Mouse (Mus musculus) neural tube, embryonic 15.5 days (tissue): ENCODE data around the gene Mrpl14. TPM values are rescaled to one million over a fixed set of nuclear protein-coding genes. Genes with fewer than 3 reads are reported as not detected.

ENCODE experiments used
- ATAC-seq: fragments of 200-750 bp; cut with Nextera tagmentation; 2 replicates; pipeline ENCODE4 v1.8.0; 2017; ENCODE audit warnings: mild to moderate bottlenecking, moderate TSS enrichment, moderate library complexity; ENCODE audit not compliant: low FRiP score
- H3K27ac ChIP-seq: fragments of 300-500 bp; sonication (generic); replicated peaks from 2 replicates; pipeline ENCODE4 v1.5.1; 2015; ENCODE audit warnings: mild to moderate bottlenecking, inconsistent platforms
- H3K27me3 ChIP-seq: fragments of 300-500 bp; sonication (generic); replicated peaks from 2 replicates; pipeline ENCODE4 v1.6.1; 2015; ENCODE audit warnings: inconsistent platforms
- H3K36me3 ChIP-seq: fragments of 300-500 bp; sonication (generic); 2 replicates; pipeline ENCODE4 v1.6.1; 2015; ENCODE audit warnings: inconsistent platforms
- H3K4me1 ChIP-seq: fragments of 300-500 bp; sonication (generic); 2 replicates; pipeline ENCODE4 v1.6.1; 2015; ENCODE audit warnings: inconsistent platforms
- H3K4me2 ChIP-seq: fragments of 300-500 bp; sonication (generic); 2 replicates; pipeline ENCODE4 v1.6.1; 2015; ENCODE audit warnings: inconsistent platforms, mild to moderate bottlenecking, moderate library complexity
- H3K4me3 ChIP-seq: fragments of 300-500 bp; sonication (generic); replicated peaks from 2 replicates; pipeline ENCODE4 v1.5.1; 2015; ENCODE audit warnings: mild to moderate bottlenecking, inconsistent platforms
- H3K9ac ChIP-seq: fragments of 300-500 bp; sonication (generic); replicated peaks from 2 replicates; pipeline ENCODE4 v1.6.1; 2015; ENCODE audit warnings: mild to moderate bottlenecking, inconsistent platforms
- H3K9me3 ChIP-seq: fragments of 300-500 bp; sonication (generic); replicated peaks from 2 replicates; pipeline ENCODE4 v1.6.1; 2016; ENCODE audit warnings: inconsistent platforms
- WGBS: fragments of 180-500 bp; shearing (Covaris S2); methylation state at CpG from one replicate; pipeline ENCODE4 v1.1.7; 2015; ENCODE audit warnings: mixed read lengths; 5-methylcytosine and 5-hydroxymethylcytosine counted together
- polyA plus RNA-seq: library from polyadenylated mRNA; unstranded; fragments of >200 nt; fragmentation: Nextera tagmentation; extraction: Ambion mirVana; gene quantifications from 2 replicates; pipeline ENCODE4 v1.2.1, GENCODE M21; 2015

Gene Mrpl14
- polyA plus RNA-seq, 1 experiment from 2014 or later: 129 TPM

DNA sequence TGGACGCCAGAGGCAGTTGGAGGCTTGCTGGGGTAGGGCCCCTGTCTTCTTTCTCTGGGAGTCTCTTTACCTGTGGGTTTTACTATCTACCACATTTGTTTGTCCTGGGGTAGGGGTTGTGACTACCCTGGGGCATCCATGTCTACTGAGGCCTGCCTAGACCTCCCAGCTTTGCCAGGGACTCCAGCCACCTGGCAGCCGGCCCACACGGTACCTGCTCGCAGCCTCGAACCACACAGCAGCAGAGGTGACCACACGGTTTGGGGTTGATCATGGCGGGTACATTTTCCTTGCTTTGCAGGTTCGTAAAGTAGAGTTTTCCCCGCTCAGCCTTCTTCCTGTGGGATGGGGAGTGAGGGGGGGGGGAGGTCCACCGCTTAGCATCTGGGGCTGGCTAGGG is 18.6 kb upstream of the Mrpl14 start:
- no peak for ATAC-seq
- peaks cover 81% of the 10 kb centered on the region for H3K36me3 ChIP-seq
- H3K4me2 ChIP-seq: no peak overlapping the region
- no peak overlapping the region for H3K4me3 ChIP-seq
- no peaks in the 10 kb centered on the region for H3K27me3 ChIP-seq
- no peak overlapping the region for H3K9ac ChIP-seq
- H3K9me3 ChIP-seq: no peaks in the 10 kb centered on the region
- H3K4me1 ChIP-seq: peaks cover 3% of the 10 kb centered on the region; the same call in 1 of the 2 replicates
- 89% methylated on average over 10 of the region's 10 CpGs for WGBS
- no peak overlapping the region for H3K27ac ChIP-seq

DNA sequence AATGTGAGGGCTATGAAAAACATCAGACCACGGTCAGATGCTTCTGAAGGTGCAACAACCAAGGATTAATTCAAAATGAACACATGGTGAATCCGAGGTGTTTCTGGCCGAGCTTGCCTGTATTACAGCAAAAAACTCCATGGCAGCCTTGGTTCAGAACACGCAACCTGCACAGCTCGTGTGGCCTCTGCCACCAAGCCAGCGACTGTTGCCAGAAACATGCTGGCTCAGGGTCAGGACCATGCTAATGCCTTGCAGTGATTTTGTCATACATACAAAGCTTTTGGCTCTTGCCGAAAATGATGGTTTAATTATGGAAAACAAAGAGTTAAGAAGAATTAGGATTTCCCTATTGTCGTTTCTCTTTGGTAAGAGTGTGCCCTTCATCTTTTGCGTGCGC is 18.1 kb upstream of the Mrpl14 start:
- Histone ChIP-seq H3K4me1 (peaks cover 3% of the 10 kb centered on the region; the same call in 1 of the 2 replicates), H3K9me3 (no peaks in the 10 kb centered on the region), H3K4me3 (no peak overlapping the region), H3K4me2 (no peak overlapping the region), H3K27ac (no peak overlapping the region), H3K27me3 (no peaks in the 10 kb centered on the region), H3K9ac (no peak overlapping the region), H3K36me3 (peaks cover 81% of the 10 kb centered on the region)
- 95% methylated on average over 10 of the region's 10 CpGs for WGBS
- no peak for ATAC-seq

DNA sequence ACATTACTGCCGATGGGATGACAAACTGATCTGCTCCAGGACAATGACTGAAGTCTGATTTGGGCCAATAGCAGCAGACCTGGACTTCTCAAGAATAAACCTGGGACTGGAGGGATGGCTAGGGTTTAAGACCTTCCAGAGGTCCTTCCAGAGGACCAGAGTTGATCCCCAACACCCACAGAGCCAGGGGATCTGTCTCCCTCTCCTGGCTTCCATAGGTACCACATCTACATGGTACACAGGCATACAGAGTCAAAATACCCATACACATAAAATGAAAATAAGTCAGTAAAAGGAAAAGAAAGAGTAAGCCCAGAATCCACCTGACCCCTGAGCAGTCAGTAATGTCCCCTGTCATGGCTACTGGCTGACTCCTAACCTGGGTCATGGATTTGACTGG is 14.3 kb upstream of the Mrpl14 start:
- H3K4me1 ChIP-seq: no peaks in the 10 kb centered on the region
- no peak for ATAC-seq
- H3K27me3 ChIP-seq: no peaks in the 10 kb centered on the region
- peaks cover 80% of the 10 kb centered on the region for H3K36me3 ChIP-seq
- H3K4me3 ChIP-seq: no peak overlapping the region
- no peak overlapping the region for H3K4me2 ChIP-seq
- WGBS: 86% methylated on average over 1 of the region's 1 CpGs
- H3K9ac ChIP-seq: no peak overlapping the region
- no peak overlapping the region for H3K27ac ChIP-seq
- no peaks in the 10 kb centered on the region for H3K9me3 ChIP-seq

DNA sequence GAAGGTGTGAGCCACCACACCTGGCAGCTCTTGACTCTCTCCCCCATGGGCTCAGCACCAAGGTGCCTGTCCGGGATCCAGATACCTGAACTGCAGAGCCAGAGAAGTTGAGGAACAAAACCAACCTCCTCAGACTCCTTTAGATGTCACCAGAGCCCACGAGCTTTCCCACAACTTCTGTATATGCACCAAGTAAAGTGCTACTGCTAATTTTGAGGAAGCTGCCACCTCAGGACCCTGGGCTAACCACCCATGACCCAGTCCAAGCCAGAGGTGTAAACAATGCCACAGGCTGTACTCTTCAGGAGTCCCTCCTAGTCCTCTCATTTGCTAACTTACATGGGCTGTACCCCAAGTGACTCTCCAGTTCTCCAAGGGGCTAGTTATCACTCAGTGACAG is 13.5 kb upstream of the Mrpl14 start:
- no peaks in the 10 kb centered on the region for H3K27me3 ChIP-seq
- no peak for ATAC-seq
- H3K4me2 ChIP-seq: no peak overlapping the region
- H3K4me1 ChIP-seq: no peaks in the 10 kb centered on the region
- no peaks in the 10 kb centered on the region for H3K9me3 ChIP-seq
- no peak overlapping the region for H3K9ac ChIP-seq
- WGBS: 98% methylated on average over 2 of the region's 2 CpGs
- H3K27ac ChIP-seq: no peak overlapping the region
- peaks cover 77% of the 10 kb centered on the region for H3K36me3 ChIP-seq
- H3K4me3 ChIP-seq: no peak overlapping the region

DNA sequence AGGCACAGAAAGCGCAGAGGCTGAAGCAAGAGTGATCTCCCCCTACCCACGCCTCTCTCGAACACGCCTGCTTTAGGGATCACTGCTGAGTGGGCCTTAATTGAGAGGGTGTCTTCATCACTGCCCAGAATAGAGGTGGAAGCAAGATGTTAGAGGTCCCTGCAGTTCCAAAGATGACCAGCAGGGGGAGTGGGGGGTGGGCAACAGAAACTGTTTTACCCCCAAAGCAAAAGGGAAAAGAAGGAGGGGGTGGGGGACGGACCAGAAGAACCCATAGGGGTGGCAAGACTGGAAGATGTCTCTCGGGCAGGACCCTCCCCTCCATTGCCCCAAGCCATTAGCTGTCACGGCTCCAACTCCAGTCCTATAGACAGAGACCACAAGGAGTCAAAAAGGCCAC is 8.0 kb upstream of the Mrpl14 start:
- Histone ChIP-seq H3K9me3 (no peaks in the 10 kb centered on the region), H3K36me3 (peaks cover 43% of the 10 kb centered on the region), H3K9ac (no peak overlapping the region), H3K27me3 (no peaks in the 10 kb centered on the region), H3K27ac (no peak overlapping the region), H3K4me2 (no peak overlapping the region), H3K4me1 (peaks cover 12% of the 10 kb centered on the region), H3K4me3 (no peak overlapping the region)
- no peak for ATAC-seq
- WGBS: 42% methylated on average over 7 of the region's 7 CpGs

DNA sequence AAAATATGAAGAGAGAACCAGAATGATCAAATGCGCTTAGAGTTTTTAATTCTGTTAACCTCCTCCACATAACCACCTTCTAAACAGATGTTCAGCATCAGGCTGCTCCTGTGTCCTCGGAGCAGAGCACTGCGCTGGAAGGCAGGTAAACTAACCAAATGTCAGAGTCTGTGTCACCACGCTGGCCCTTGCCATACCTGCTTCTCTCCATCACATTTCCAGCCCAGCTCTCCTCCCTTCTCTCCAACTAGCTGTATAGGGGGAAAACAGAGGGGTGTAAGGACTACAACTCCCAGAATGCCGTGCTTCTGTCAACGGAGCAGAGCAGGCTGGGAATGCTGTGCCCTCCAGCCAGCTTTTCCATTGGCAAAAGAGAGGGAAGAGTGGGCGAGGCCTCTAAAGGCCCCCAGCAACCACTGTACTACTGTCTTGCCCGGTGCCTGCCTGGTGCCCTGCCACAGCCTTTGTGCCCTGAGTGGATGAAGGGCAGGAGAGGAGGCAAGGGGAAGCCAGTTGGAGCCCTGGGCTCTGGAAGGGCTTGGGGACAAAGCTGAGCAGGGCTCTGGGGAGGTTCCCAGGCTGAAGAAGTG is 5.6 kb upstream of the Mrpl14 start:
- peak; percentile 62 for ATAC-seq
- Histone ChIP-seq H3K9me3 (no peaks in the 10 kb centered on the region), H3K36me3 (peaks cover 25% of the 10 kb centered on the region), H3K4me1 (peaks cover 30% of the 10 kb centered on the region), H3K4me3 (peak overlapping the region; percentile 23), H3K4me2 (peak overlapping the region; percentile 54), H3K9ac (peak overlapping the region; percentile 41; the same call in 1 of the 2 replicates), H3K27ac (peak overlapping the region; percentile 84), H3K27me3 (no peaks in the 10 kb centered on the region)
- WGBS: 56% methylated on average over 8 of the region's 8 CpGs

DNA sequence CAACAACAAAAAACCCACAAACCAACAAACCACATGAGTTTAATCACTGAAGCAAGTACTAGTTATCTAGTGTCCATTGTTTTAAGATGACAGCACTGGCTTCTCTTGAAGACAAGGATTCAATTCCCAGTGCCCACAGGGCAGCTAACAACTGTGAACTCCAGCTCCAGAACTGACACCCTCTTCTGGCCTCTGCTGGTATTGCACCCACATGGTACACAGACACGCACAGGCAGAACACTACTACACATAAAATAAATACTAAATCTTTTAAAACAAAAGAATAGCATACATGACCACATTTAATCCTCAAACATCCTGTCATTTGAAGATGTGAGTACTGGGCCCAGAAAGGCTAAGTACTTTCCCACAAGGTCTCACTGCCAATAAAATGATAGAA is 4.5 kb upstream of the Mrpl14 start:
- Histone ChIP-seq H3K4me2 (no peak overlapping the region), H3K9ac (no peak overlapping the region), H3K27me3 (no peaks in the 10 kb centered on the region), H3K27ac (no peak overlapping the region), H3K36me3 (peaks cover 14% of the 10 kb centered on the region), H3K9me3 (no peaks in the 10 kb centered on the region), H3K4me1 (peaks cover 31% of the 10 kb centered on the region), H3K4me3 (no peak overlapping the region)
- 92% methylated on average over 1 of the region's 1 CpGs for WGBS
- ATAC-seq: no peak

DNA sequence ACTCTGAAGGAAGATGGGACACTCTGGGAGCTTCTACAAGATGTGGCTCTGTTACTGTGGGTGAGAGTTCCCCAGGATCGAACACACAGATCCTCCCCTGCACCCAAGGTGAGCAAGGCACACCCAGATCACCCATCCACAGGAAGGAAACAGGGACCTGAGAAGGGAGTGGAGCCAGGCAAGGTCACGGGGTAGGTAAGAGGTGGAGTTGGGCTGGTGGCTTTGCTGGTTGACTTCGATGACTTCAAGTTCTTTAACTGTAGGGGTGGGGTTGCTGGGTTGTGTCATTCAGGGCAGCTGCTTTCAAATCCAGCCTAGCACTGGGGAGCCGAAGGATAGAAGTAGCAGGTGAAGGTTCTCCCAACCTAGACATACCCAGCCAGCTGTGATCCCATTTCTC is 3.3 kb upstream of the Mrpl14 start:
- no peak overlapping the region for H3K4me3 ChIP-seq
- no peak overlapping the region for H3K27ac ChIP-seq
- 97% methylated on average over 4 of the region's 4 CpGs for WGBS
- no peaks in the 10 kb centered on the region for H3K27me3 ChIP-seq
- H3K4me2 ChIP-seq: no peak overlapping the region
- peaks cover 44% of the 10 kb centered on the region for H3K4me1 ChIP-seq
- no peak for ATAC-seq
- H3K9me3 ChIP-seq: no peaks in the 10 kb centered on the region
- H3K9ac ChIP-seq: no peak overlapping the region
- H3K36me3 ChIP-seq: peaks cover 5% of the 10 kb centered on the region; the same call in 1 of the 2 replicates

DNA sequence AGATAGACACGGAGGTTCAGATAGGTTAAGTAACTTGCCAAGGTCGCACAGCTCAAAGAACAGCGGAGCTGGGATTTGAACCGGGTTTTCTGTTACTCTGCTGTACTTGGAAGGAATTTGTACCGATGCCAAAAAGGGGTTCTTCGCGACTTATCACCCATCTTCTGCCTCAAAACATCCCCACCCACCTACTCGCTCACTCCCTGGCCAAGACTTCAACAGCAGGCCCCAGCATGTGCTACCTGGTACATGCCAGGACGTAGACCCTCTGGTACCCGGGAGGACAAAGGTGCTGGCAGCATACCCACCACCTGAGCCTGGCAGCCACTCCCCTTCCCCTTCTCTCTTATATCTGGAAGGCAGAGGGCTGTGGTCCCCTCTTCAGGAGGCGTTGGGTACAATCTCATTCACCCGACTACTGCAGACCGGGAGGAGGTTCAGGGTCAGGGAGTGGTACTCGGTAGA is 1.4 kb upstream of the Mrpl14 start:
- Histone ChIP-seq H3K27ac (peak overlapping the region; percentile 93), H3K9ac (peak overlapping the region; percentile 93), H3K4me1 (peaks cover 45% of the 10 kb centered on the region), H3K27me3 (no peaks in the 10 kb centered on the region), H3K9me3 (no peaks in the 10 kb centered on the region), H3K4me3 (peak overlapping the region; percentile 96), H3K4me2 (peak overlapping the region; percentile 74), H3K36me3 (no peaks in the 10 kb centered on the region)
- WGBS: 25% methylated on average over 14 of the region's 14 CpGs
- ATAC-seq: peak; percentile 10; the same call in 1 of the 2 replicates

DNA sequence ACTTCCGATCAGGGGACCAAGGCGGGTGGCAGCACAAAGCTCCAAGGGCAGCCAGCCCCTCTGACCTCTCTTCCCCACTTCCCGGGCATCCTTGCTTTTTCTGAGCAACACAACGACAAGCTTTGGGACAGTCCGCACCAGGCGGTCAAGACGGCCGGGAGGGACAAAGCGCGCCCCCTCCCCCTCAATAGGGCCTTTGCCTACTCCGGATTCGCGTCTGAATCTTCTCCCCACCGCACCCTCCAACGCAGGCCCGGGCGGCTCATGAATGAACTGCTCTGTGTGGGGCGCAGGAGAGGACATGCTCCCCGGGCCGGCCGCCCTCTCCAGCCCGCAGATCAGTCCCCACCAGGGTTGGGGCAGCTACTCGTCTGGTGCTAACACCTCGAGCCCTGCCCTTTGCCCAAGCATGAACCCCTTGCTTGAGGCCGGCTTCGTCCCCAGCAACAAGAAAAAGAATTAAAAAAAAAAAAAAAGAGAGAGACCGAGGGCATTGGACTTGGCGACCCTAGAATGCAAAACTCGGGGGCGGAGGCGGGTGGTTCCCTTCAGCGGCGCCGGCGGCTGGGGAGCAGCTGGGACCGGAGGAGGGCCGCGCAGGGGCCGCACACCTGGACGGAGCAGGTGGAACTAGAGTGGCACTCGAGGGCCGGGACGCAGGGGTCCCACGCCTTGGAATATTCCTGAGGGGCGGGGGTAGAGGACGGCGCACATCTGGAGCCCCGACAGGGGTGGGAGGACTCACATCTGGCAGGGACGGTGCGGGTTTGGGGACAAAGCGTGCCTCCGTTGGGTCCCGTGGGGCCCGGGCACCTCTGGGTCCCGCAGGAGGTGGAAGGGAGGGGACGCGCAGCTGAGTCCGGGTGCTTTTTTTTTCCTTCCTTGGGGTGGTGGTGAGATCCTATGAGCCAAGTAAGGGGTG is 690 bp upstream of the Mrpl14 start:
- peak overlapping the region; percentile 93 for H3K27ac ChIP-seq
- 1% methylated on average over 57 of the region's 58 CpGs for WGBS
- peak; percentile 46 for ATAC-seq

DNA sequence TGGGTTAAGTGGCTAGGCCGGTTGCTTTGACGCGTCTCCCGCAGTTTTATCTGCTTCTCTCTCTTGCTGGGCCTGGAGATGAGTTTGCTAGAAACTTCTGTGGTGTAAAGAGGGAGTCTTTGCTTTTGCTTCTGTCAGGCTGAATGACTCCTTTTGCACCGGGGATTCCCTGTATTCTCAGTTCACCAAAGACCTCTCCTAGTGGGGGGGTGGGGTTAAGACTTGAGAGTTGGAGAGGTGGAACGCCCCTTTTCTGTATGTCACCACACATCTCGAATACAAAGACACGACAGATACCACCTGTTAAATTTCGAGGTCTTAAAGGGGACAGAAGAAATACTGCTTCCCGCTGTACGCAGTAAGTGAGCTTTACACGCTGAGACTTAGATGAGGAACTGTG is 594 bp downstream of the Mrpl14 start, which contains the start of gene Tmem63b:
Gene Tmem63b (minus strand): TSS at position 190 of the 400 bp plus-strand sequence.
- Histone ChIP-seq H3K9me3 (no peaks in the 10 kb centered on the region), H3K36me3 (no peaks in the 10 kb centered on the region), H3K4me2 (peak within 1 kb of the TSS; percentile 76), H3K4me1 (peaks cover 34% of the 10 kb centered on the region), H3K27me3 (no peaks in the 10 kb centered on the region), H3K9ac (peak within 1 kb of the TSS; percentile 93), H3K4me3 (peak within 1 kb of the TSS; percentile 96), H3K27ac (peak within 1 kb of the TSS; percentile 93)
- ATAC-seq: peak; percentile 2; the same call in 1 of the 2 replicates
- 8% methylated on average over 12 of the region's 12 CpGs for WGBS

More for the DNA sequence above, 690 bp upstream of the Mrpl14 start:
- no peaks in the 10 kb centered on the region for H3K9me3 ChIP-seq
- peaks cover 42% of the 10 kb centered on the region for H3K4me1 ChIP-seq
- no peaks in the 10 kb centered on the region for H3K27me3 ChIP-seq
- H3K36me3 ChIP-seq: no peaks in the 10 kb centered on the region
- H3K9ac ChIP-seq: peak overlapping the region; percentile 93
- H3K4me3 ChIP-seq: peak overlapping the region; percentile 96
- peak overlapping the region; percentile 74 for H3K4me2 ChIP-seq

DNA sequence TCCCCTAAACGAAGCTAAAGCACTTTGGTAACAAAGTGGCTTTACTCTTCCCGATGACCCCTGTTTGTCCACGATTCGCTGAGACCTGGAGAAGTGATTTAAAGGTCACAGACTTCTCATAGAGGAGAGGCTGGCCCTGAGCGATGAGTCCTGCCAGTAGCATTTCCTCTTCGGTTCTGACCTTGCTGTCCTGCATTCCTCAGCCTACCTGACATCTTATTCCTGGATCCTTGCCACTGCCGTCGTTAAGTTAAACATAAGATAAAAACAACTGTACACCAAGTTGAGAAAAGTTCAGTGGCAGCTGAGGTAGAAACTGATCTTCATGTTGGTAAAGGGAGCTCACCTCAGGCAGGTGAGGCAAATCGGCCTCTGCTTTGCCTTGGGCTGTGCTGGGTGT is 3.0 kb downstream of the Mrpl14 start:
- ATAC-seq: no peak
- Histone ChIP-seq H3K27me3 (no peaks in the 10 kb centered on the region), H3K9me3 (no peaks in the 10 kb centered on the region), H3K4me1 (peaks cover 27% of the 10 kb centered on the region), H3K4me2 (no peak overlapping the region), H3K9ac (no peak overlapping the region), H3K27ac (no peak overlapping the region), H3K4me3 (no peak overlapping the region), H3K36me3 (no peaks in the 10 kb centered on the region)
- 87% methylated on average over 9 of the region's 9 CpGs for WGBS
